Mouse (Mus musculus): ENCODE results near the gene Cd209d. TPM values are rescaled to one million over a fixed set of nuclear protein-coding genes. Genes with fewer than 3 reads are reported as not detected.

The Cd209d gene
- total RNA-seq (2023) = not detected

DNA sequence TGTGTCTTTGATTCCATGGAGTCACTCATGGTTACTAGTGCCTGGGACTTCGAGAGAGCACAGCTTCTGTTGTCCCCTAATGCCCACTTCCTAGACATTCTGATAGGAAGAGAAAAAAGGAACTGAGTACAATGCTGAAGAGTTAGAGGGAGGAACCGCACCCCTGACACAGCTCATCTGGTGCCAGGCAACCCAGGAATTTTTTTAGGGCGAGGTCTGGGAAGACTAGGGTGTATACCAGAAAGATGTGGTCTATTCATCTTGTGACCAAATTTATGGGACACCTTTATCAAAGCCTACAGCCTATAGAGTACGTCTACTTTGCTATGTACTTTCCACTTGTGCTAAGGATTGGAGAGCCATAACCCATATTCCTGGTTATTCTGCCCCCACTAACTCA, at the start of gene Cd209d:
Gene Cd209d, minus strand, starts transcription at position 101 of the 400 bp plus-strand sequence.

DNA sequence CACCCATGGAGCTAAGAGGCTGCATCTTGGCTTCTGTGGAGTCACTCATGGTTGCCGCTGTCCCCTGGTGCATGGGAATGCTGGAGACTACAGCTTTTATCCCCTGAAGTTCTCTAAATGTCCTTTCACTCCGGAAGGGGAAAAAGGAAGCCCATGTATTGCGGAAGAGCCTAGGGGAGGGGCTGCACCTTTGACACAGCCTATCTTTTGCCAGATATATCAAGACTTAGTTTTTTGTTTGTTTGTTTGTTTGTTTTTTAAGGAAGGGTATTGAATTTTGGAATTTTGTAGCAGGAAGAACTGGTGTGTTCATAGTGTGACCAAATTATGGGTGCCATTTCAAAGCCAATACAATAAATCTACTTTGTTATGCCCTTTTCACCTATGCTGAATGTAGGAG, 48.4 kb upstream of the Cd209d start, which contains the start of gene Cd209b:
Gene Cd209b, minus strand, starts transcription at position 101 of the 400 bp plus-strand sequence.

DNA sequence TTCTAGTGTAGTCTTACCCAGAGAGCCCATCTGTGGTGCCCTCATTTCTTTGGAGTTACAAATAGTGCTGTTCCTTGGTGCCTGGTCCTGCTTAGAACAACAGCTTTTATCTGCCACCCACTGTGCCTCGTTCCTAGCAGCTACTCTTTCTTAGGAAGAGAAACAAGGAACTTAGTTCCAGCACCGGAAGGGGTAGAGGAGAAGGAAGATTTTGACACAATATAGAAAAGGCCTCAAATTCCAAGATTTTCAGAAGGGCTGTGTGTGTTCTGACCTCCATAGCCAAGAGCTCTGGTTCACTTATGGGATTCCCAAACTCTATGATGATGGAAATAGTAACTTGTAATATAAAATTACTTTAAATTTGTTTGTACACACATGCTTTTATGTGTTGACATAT, 24.1 kb downstream of the Cd209d start, which contains the start of gene Cd209e:
Gene Cd209e, minus strand, starts transcription at position 101 of the 400 bp plus-strand sequence.

Other genes starting within 250 kb of the Cd209d start
- gene Stxbp2, start 247.6 kb downstream of the Cd209d start, total RNA-seq (2023) = 186 TPM
- gene Retn, start 222.8 kb downstream of the Cd209d start, total RNA-seq (2023) = not detected
- 0.38 TPM for gene Mcemp1, start 212.8 kb downstream of the Cd209d start, total RNA-seq (2023)
- not detected for gene Fcor, start 206.2 kb downstream of the Cd209d start, total RNA-seq (2023)
- gene Trappc5, start 202.3 kb downstream of the Cd209d start, total RNA-seq (2023) = 14.5 TPM
- gene Fcer2a, start 184.4 kb downstream of the Cd209d start, total RNA-seq (2023) = 42.6 TPM
- not detected for gene Clec4g, start 157.9 kb downstream of the Cd209d start, total RNA-seq (2023)
- gene Cd209a, start 129.6 kb downstream of the Cd209d start, total RNA-seq (2023) = 2.2 TPM
- not detected for gene Cd209e, start 24.2 kb downstream of the Cd209d start, total RNA-seq (2023)
- not detected for gene Cd209b, start 48.3 kb upstream of the Cd209d start, total RNA-seq (2023)
- gene Cd209c, start 76.2 kb upstream of the Cd209d start, total RNA-seq (2023) = not detected
- not detected for gene Cd209f, start 227.3 kb upstream of the Cd209d start, total RNA-seq (2023)

Data from CD4-positive naive resting alpha-beta T cell, adult 76 days (primary cell).